Mouse (Mus musculus) left cerebral cortex, adult 8-10 months (tissue): ENCODE results near the gene Mink1. TPM values are rescaled to one million over a fixed set of nuclear protein-coding genes. Genes with fewer than 3 reads are reported as not detected.

Experiments used
- DNase-seq, 2 experiments: peaks; one replicate each; pipeline ENCODE4 v3.0.0; 2022; ENCODE audit warnings: low spot score in 2 of 2
- total RNA-seq, 4 experiments: library from RNA; stranded (reverse); gene quantifications; 2 replicates each; pipeline ENCODE4 v1.2.4; 2022

Gene Mink1
- total RNA-seq, 4 experiments from 2014 or later: 389 to 423 (median 415) TPM

DNA sequence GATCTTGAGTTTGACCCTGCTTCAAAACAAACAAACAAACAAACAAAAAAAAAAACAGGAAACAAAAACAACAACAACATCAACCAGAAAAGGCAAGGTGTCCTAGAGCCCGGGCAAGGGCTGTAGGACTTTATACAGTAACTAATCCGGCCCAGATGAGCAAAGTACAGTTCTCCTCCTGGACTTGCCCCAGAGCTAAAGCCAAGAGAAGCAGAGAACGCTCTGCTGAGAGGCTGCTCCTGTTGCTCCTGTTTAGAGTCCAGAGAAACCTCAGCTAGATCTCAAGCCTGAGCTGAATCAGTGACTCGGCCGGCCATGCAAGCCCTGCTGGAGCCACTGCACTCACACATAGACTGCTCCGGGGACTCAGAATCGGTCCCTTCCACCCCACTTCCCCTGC, 67.4 kb downstream of the Mink1 start:
- DNase-seq: no peak

DNA sequence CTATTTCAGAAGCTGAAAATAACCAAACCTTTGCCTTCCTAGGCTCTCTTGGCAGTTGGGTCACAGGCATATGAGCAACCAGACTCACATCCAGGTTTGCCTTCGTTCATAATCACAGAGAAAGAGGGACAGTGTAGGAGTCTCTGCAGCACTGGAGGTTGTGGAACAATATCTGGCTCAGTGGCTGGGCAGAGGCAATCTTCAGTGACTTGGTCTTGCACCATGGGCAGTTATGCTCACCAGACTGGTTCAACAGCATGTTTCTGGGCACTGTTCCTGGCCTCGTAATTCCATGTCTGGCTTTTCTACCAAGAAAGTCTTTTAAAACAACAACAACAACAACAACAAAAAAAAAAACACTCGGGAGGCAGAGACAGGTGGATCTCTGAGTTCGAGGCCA, 72.9 kb downstream of the Mink1 start:
- DNase-seq: no peak

DNA sequence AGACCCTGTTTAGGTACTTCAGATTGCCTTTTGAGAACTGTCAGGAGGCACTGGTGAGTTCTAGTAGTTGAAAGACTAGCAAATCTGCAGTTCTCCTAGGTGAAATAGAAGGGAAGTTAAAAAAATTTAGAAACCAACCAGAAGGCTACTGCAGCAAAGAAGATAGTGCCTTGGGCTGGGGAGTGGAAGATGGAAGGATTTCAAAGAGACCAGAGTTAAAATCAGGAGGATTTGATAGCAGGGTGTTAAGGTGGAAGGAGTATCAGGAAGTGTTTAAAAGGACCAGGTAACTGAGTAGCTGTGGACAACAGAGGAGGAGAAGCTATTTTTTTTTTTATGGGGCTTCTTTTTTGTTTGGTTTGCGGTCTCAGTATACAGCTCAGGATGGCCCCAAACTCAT, 75.1 kb downstream of the Mink1 start:
- DNase-seq: no peak

DNA sequence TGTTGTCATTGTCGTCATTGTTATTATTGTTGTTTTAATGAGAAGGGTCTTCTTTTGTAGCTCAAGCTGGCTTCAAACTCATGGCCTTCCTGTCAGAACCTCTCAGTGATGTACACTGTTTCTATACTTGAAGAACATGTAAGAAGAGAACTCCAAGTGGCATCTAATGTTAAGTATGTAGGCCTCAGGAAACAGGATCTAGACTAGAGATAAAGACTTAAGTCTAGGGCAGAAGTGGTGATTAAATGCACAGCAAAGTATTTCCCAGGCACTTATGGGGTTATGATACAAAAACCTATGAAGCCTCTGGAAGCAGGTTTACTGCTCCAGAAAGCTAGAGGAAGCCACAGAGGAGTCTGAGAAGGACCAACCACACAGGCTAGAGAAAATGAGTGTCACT, 75.6 kb downstream of the Mink1 start:
- DNase-seq: no peak

DNA sequence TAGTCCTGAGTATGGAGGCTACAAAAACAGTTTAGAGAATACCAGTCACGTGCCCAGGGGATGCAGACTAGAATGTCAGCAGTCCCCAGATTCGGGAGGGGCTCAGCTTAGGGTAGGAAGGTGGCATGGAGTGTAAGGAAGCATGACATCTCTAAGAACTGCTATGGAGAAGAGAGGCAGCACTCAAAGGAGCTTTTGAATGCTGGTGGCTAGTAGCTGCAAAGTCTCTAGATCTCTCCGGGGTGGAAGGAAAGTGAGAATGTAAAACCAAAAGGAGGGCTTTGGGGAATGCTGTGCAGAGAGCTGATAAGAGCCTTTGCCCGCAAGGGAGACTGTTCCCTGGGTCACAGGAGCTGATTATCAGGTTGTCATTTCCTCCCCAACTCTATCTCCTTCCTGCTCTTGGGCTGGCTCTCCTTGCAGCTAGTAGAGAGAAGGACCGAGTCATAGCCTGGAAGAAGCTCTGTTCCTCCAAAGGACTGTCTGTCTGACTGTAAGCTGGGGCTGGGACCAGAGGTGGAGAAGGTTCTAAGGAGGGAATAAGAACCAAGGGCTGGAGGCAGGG, 76.1 kb downstream of the Mink1 start, which contains the start of gene Gp1ba:
Gene Gp1ba, plus strand, starts transcription at position 409 of the 565 bp plus-strand sequence.
- DNase-seq: no peak

DNA sequence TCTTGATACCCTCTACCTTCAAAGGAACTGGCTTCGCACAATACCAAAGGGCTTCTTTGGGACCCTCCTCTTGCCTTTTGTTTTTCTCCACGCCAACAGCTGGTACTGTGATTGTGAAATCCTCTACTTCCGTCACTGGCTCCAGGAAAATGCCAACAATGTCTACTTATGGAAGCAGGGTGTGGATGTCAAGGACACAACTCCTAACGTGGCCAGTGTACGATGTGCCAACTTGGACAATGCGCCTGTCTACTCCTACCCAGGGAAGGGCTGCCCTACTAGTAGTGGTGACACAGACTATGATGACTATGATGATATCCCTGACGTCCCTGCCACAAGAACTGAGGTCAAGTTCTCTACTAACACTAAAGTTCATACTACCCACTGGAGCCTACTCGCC, 77.3 kb downstream of the Mink1 start:
- no peak for DNase-seq

DNA sequence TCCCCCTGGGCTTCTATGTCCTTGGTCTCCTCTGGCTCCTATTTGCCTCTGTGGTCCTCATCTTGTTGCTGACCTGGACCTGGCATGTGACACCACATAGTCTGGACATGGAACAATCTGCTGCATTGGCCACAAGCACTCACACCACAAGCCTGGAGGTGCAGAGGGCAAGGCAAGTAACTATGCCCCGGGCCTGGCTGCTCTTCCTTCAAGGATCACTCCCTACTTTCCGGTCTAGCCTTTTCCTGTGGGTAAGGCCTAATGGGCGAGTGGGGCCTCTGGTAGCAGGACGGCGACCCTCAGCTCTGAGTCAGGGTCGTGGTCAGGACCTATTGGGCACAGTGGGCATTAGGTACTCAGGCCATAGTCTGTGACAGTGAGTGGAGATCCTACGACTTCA, 78.6 kb downstream of the Mink1 start:
- DNase-seq: no peak

DNA sequence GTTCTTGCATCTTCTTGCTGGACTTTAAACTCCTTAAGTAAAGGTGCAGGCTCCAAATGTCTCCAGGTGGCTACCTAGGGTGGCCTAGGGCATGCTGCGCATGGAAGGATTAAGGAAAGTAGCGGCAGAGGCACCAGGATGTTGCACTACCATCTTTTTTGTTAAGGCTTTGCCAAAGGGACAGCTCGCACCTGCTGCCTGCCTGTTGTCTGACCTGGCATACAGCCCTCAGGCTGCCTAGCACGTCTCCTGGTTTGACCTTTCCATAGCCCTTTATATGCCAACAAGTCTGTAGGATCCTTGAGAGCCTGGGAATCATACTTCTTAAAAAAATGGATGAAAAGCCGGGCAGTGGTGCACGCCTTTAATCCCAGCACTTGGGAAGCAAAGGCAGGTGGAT, 80.4 kb downstream of the Mink1 start:
- no peak for DNase-seq

DNA sequence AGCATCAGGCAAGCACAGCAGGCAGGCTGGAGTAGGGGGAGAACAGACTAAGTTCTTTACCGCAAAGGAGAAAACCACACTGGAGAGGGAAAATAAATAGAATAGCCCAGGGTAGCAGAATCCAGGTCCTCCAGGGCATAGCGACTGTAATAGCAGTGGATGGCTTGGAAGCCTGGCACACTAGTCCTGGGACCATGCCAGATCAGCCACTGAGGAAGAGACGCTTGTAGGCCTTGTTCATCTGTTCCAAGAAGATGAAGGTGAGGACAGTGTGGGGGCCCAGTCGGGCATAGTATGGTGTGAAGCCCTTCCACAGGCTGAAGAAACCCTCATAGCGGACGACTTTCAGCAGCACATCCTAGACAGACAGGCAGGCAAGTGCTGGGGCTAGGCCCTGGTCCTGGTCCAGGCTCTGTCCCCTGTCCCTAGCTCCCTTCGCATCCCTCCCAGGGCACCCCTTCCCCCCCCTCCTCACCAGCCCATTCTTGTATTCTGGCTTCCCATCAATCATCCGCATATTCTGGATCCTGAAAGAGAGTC, 82.0 kb downstream of the Mink1 start:
- no peak for DNase-seq

DNA sequence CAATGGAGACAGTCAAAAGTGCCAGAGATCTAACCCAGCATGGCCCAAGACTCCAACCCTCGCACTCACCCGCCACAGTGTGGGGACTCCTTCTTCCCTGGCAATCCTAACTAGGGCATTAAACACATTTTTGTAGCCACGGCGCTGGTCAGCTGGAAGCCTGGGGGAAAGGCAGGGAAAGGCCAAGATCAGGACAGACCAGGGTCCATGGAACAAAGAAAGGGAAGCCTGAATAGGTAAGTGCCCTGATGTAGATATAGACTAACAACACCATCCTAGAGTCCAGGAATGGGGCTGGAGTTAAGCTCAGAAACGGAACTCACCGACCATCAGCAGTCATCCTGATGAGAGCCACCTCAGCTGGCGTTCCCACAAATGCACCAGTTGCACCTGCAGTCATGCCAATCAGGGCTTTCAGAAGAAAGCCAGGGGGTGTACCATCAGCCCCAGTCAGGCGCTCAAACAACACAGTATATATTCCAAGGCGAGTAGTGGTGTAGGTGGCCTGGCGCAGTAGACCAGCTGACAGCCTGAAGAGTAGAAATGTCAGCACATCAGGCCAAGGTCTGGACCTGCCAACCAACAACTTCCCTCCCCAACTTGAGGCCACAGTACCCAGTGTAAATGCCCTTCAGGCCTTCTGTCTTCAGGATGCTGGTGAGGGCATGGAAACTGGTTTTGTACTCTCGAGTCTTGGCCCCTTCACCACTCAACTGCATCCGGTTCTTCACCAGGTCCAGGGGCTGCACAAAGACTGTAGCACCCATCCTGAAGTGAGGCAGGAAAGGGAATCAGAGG, 83.0 kb downstream of the Mink1 start:
- DNase-seq: no peak

DNA sequence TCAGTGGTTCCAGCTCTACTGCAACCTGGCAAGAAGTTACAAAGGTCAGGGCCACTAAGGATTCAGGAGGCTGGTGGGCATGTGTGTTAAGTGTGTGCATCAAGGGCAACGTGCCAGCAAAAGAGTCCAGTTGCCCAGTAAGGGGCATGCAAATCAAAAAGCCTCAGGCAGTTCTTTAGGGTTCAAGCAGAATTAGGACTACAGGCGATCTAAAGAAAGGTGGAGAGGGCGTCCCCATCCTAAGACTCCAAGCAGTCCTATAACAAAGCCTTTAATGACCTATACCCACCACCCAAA, 83.5 kb downstream of the Mink1 start:
- no peak for DNase-seq

DNA sequence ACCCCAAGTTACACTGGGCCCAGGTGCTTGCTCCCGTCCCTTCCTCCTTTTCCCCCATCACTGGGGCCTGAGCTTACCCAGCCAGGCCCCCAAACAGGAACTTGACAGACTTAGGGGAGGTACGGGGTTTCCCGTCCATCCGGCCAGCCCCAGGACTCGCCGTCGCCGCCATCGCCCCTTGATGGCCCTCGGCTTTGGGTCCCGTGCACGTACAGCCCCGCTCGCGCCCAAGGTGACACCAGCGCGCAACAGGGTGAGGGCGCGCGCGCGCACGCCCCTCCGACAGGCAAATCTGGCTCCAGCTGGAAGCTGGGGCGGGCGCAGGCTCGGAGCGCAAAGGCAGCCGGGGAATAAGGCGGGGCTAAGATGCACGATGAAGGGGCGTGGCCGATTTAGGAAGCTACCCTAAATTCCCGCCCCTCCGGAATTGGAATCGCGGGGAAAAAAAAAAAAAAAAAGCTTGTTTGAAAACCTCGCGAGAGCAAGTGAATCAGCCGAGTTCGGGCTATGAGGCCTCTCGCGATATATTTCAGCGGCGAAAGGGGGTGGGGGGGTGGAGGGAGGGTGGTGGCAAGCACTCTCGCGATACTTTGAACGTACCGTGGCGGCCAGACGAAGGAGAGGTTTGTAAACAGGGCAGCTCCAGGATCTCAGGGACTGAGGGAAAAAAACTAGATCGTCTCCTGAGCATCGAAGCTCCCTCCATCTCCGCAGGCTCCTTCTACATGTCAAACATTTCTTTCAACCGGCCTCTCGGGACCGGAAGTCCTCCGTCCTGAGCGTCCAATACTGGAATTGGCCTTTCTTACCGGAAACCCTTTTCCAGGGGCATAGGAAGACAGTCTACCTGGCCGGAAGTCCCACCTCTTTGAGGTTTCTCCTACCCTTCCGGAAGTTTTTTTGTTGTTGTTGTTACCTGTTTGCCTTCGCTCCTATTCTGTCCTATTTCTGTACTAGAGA, 84.3 kb downstream of the Mink1 start, which contains the start of the genes Rnf167 and Slc25a11:
Gene Rnf167, plus strand, starts transcription at position 545 of the 960 bp plus-strand sequence.
Gene Slc25a11, minus strand, starts transcription at position 789 of the 960 bp plus-strand sequence.
- peak; percentile 84 to 97 for DNase-seq

DNA sequence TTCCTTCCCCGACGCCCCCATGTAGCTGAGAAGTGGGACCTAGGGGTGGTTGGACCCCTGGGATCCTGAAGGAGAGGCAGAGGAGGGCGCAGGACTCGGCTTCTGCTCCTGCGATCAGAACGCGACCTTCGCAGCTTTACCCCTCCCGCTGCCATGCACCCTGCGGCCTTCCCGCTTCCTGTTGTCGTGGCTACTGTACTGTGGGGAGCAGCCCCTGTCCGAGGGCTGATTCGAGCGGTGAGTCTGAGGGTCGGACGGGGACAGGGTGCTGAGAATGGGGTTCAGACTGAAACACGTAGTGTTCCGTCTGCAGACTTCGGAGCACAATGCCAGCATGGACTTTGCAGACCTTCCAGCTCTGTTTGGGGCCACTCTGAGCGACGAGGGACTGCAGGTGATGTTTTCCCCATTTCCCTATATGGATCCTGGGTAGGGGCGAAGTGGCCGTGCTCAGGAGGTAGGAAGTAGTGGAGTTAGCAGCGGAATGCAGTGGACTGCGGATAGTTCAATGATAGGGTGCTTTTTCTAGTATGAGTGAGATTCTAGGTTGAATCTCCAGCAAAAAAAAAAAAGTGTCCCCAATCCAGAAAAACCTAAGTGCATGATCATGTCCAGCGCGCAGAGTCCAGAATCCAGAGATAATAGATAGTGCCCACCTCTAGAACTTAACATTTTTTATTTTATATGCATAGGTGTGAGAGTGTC, 85.2 kb downstream of the Mink1 start:
- DNase-seq: no peak

DNA sequence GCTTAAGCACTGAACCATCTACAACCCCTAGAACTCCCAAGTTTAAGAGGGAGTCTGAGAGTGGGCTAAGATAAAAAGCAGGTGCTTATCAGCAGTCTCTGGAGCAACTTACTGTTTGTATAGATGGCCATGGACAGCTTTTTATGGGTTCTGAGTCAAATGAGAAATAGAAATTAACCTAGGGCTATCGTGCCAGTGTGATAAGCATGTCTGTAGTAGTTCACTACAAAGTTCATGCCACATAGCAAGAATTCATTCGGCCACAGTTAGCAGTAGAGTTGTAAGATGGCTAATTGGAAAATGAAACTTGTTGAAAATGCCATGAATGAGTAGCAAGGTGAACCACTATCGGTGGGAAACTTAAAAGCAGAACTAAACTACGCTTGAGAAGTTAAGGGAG, 85.8 kb downstream of the Mink1 start:
- DNase-seq: no peak

DNA sequence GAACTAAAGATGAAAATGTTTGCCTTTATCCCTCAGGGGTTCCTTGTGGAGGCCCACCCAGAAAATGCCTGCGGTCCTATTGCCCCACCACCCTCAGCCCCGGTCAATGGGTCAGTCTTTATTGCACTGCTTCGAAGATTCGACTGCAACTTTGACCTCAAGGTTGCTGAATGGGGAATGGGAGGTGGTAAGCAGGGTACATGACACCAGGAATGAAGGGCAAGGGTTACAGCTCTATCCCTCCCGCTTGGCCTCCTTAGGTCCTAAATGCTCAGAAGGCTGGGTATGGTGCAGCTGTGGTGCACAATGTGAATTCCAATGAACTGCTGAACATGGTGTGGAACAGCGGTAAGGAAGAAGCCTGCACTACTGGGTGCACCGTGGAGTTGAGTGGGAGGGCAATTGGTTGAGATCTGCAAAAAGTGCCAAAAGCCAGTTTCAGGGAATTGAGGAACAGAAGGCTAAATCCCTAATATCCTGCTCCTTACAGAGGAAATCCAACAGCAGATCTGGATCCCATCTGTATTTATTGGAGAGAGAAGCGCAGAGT, 86.6 kb downstream of the Mink1 start:
- no peak for DNase-seq

DNA sequence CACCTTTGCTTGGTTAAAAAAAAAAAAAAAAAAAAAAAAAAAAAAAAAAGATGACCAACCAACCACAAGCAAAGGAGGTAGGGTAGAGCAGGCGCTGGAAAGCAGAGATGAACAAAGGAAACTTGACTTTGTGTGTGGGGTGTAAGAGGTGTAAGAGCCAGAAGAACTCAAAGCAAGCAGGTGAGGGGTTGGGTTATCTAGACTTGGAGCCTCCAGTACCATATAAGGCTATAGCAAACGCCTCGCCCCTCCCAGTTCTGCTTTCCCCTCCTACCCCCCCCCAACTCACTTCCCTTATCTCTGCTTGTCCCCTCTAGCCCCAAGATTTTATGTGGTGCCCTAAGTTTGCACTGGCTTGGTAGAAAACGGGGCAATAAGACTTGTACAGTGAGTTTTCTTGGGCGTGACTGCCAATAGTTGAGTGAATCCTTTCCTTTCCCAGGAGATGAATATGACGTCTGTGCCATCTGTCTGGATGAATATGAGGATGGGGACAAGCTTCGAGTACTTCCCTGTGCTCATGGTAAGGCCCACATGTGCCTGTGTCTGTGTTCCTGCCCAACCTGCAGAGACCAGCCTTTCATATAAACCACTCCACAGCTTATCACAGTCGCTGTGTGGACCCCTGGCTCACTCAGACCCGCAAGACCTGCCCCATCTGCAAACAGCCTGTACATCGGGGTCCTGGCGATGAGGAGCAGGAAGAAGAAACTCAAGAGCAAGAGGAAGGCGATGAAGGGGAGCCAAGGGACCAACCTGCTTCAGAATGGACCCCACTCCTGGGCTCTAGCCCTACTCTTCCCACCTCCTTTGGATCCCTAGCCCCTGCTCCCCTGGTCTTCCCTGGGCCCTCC, 87.9 kb downstream of the Mink1 start:
- DNase-seq: no peak

DNA sequence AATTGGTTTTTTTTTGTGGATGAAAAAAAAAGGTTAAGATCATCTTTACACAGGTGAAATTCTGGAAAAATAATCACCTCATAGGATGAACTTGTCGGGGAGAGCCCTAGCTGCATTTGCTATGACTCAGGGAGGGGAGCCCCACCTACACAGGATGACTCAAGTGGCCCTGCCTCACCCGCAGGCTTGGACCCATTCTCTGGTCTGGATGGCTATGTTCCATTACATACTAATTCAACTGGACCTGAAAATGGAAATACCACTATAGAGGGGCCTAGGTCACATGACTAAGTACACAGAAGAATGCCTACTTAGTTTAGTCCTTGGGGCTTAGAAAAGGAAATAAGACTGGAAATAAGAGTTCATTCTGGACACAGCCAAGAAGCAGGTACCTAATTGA, 88.7 kb downstream of the Mink1 start:
- no peak for DNase-seq

DNA sequence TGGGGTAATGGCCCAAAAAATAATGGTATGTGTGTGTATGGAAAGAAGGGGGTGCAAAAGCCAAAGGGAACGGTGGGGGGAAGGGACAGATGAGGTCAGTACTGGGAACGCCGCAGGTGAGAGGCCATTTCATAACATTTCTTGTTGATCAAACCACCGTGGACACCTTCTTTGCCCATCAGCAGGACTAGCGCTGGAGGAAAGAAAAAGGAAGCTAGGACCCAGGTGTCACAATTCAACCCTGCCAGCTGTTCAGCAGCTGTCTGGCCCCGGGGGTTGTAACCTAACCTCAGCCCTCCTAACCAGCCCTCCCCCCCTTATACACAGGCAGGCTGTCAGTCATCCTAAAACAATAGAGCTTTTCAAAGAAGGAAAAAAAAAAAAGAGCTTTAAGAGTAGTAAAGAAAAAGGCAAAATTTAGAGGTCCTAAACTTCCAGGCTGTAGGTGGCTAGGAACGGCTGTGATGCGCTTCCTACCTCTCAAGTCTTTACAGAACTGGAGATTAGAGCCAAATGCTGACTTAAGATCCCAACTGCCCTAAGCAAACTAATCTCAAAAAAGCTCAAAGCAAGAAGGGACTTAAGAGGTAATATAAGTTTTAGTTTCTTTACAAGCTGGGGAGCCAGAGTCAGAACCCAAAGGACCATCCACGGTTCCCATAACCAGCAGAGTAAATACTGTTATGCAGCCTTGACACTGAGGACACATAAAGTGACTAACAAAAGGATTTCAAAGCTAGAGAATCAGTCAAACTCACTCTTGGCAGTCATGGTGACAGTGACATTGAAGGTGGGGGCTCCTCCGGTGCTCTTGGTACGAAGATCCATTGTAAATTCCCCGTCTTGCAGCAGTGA, 89.6 kb downstream of the Mink1 start:
- no peak for DNase-seq

DNA sequence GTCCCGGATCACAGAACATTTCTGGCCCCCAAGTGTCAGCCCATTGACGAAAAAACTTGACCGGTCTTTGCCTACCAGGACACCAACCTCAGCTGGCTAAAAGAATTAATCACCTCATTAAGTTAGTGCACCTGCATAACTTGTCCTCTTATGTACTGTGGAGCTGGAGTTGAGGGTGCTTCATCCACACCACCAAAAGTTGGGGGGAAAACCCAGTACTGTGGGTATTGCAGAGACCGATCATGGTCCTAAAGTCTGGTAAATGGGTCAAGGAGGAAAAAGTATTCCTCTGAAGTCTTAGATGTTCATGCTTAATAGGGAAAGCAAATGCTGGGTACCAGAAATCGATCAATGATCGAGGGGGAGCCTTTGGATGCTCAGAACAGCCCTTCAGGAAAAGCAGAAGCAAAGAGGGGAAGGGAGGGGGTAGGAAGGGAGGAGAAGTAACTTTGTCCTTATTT, 90.2 kb downstream of the Mink1 start:
- DNase-seq: no peak
